Mouse (Mus musculus): ENCODE data around the gene Iqcn.

DNA sequence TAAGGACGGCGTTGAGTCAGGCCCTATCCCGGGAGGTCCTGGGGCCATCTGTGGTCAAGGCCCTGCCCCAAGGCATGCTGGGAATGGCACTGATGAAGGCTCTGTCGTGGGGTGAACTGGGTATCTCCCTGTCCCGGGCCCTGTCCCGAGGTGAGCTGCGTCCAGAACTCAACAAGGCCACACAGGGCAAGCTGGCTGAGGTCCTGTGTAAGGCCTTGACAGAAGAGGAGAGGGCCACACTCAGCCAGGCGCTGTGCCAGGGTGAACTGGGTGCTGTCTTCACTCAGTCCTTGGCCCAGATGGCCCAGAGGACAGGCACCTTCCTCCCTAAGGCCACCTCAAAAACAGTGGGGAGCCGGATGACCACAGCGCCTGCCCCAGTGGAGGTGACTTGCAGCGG lies 7.8 kb downstream of the Iqcn start:
- TF ChIP-seq CTCF (IDR thresholded peaks at IDR 0.05; ENCODE audit: low read depth, low read length) (no peak), POLR2A (IDR thresholded peaks at IDR 0.05; ENCODE audit: borderline replicate concordance, low read depth, low read length) (no peak)
